Mouse (Mus musculus): ENCODE measurements around the gene Prss2. TPM values are rescaled to one million over a fixed set of nuclear protein-coding genes. Genes with fewer than 3 reads are reported as not detected.

The Prss2 gene
- total RNA-seq (2023): 0.86 TPM in 1 of 2 replicates, not detected in the other

DNA sequence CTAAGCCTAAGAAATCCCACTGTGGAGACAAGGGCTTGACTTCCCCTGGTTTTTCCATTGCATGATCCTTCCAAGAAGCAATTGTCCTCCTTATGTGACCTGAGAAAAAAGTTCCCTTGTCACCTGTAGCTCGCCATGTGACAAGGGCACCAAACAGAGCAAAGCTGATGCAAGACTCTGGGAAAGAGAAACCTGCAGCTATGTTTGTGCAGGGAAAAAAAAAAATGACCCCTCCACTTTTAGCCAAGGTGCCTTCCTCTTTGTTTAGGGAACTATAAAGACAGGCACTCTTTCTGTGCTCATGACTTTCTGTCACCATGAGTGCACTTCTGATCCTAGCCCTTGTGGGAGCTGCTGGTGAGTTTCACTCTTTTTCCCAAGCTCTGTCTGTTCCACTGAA lies at the start of gene Prss2:
Gene Prss2 (plus strand): TSS at position 301 of the 400 bp plus-strand sequence.

Other genes with a start within 250 kb of the Prss2 start
- gene Try4, start 219.5 kb upstream of the Prss2 start, total RNA-seq (2023): not detected in 2 replicates
- not detected in 2 replicates for gene Try5, start 204.9 kb upstream of the Prss2 start, total RNA-seq (2023)
- not detected in 2 replicates for gene Try10, start 167.7 kb upstream of the Prss2 start, total RNA-seq (2023)
- gene Prss3, start 144.1 kb upstream of the Prss2 start, total RNA-seq (2023): not detected in 2 replicates
- gene Gm5771, start 129.4 kb upstream of the Prss2 start, total RNA-seq (2023): not detected in 2 replicates
- not detected in 2 replicates for gene Gm10334, start 75.6 kb upstream of the Prss2 start, total RNA-seq (2023)
- not detected in 2 replicates for gene Prss1, start 62.9 kb upstream of the Prss2 start, total RNA-seq (2023)
- 1.7 TPM in 1 of 2 replicates, not detected in the other for gene Ephb6, start 83.7 kb downstream of the Prss2 start, total RNA-seq (2023)
- not detected in 2 replicates for gene Trpv6, start 114.6 kb downstream of the Prss2 start, total RNA-seq (2023)
- gene Trpv5, start 159.0 kb downstream of the Prss2 start, total RNA-seq (2023): not detected in 2 replicates
- gene Llcfc1, start 162.6 kb downstream of the Prss2 start, total RNA-seq (2023): not detected in 2 replicates
- gene Kel, start 182.6 kb downstream of the Prss2 start, total RNA-seq (2023): 4.7 and 7.8 TPM in 2 replicates

All from neutrophil, adult 65 days (primary cell).